Mouse (Mus musculus) spleen, postnatal 4 days (tissue): ENCODE data around the gene Tmem86a.
"Not testable (repeated sequence)": the region's sequence is repeated elsewhere in the genome, so short reads cannot be mapped to it uniquely, and the experiment has no call there.

Source experiments
- DNase-seq, 2 experiments: peaks; one replicate each; pipeline ENCODE4 v3.0.0; 2022; ENCODE audit warnings: low spot score in 2 of 2

Tmem86a gene

GRCm38 (mm10) chr7:47050366-47050765 lies at the start of gene Tmem86a:
Tmem86a (plus strand) TSS chr7:47050601.
- peak; percentile 88 to 91 for DNase-seq

GRCm38 (mm10) chr7:47000644-47000983 lies 49.8 kb upstream of the Tmem86a start:
- DNase-seq = no peak

- DNase-seq = no peak
Measured at GRCm38 (mm10) chr7:47001125-47001899, 49.1 kb upstream of the Tmem86a start.

GRCm38 (mm10) chr7:47001900-47002275 lies 48.5 kb upstream of the Tmem86a start:
- no peak for DNase-seq

- no peak for DNase-seq
Measured at GRCm38 (mm10) chr7:47003411-47004115, 46.8 kb upstream of the Tmem86a start.

- no peak for DNase-seq
Measured at GRCm38 (mm10) chr7:47007109-47007780, 43.2 kb upstream of the Tmem86a start.

- no peak for DNase-seq
Measured at GRCm38 (mm10) chr7:47007818-47008167, 42.6 kb upstream of the Tmem86a start.

GRCm38 (mm10) chr7:47008168-47008993 lies 42.0 kb upstream of the Tmem86a start, which contains the start of gene Spty2d1:
Spty2d1 (minus strand) TSS chr7:47008411.
- DNase-seq = peak; percentile 98

- DNase-seq = peak in 1 of 2 experiments; percentile 35
Measured at GRCm38 (mm10) chr7:47013131-47013767, 37.2 kb upstream of the Tmem86a start.

GRCm38 (mm10) chr7:47014564-47015389 lies 35.6 kb upstream of the Tmem86a start:
- DNase-seq = peak in 1 of 2 experiments; percentile 25

GRCm38 (mm10) chr7:47015390-47016065 lies 34.9 kb upstream of the Tmem86a start:
- DNase-seq = peak; percentile 84 to 86

GRCm38 (mm10) chr7:47016602-47017001 lies 33.8 kb upstream of the Tmem86a start:
- no peak for DNase-seq

GRCm38 (mm10) chr7:47017146-47017545 lies 33.3 kb upstream of the Tmem86a start:
- DNase-seq = no peak

GRCm38 (mm10) chr7:47019641-47020040 lies 30.8 kb upstream of the Tmem86a start:
- DNase-seq = no peak

- DNase-seq = no peak
Measured at GRCm38 (mm10) chr7:47020956-47021355, 29.4 kb upstream of the Tmem86a start.

- DNase-seq = peak in 1 of 2 experiments; percentile 21
Measured at GRCm38 (mm10) chr7:47022482-47022881, 27.9 kb upstream of the Tmem86a start.

GRCm38 (mm10) chr7:47023530-47023929 lies 26.9 kb upstream of the Tmem86a start:
- DNase-seq = peak; percentile 82 to 94

GRCm38 (mm10) chr7:47024454-47024853 lies 25.9 kb upstream of the Tmem86a start:
- no peak for DNase-seq

GRCm38 (mm10) chr7:47025429-47025828 lies 25.0 kb upstream of the Tmem86a start:
- no peak for DNase-seq

GRCm38 (mm10) chr7:47026899-47027298 lies 23.5 kb upstream of the Tmem86a start:
- not testable (repeated sequence) for DNase-seq
